Mouse (Mus musculus) lung, embryonic 15.5 days (tissue): ENCODE data around the gene Dgkg. TPM values are rescaled to one million over a fixed set of nuclear protein-coding genes. Genes with fewer than 3 reads are reported as not detected.

Source experiments
- ATAC-seq: fragments of 200-750 bp; cut with Nextera tagmentation; 2 replicates; pipeline ENCODE4 v1.8.0; 2017; ENCODE audit warnings: moderate number of reproducible peaks, borderline replicate concordance; ENCODE audit not compliant: low FRiP score, low TSS enrichment; ENCODE audit errors: extremely low read depth
- H3K27ac ChIP-seq: fragments of 300-500 bp; sonication (generic); 2 replicates; pipeline ENCODE4 v1.5.1; 2015; ENCODE audit warnings: moderate library complexity, mild to moderate bottlenecking, inconsistent platforms
- H3K27me3 ChIP-seq: fragments of 300-500 bp; sonication (generic); 2 replicates; pipeline ENCODE4 v1.6.1; 2015; ENCODE audit warnings: inconsistent platforms
- H3K36me3 ChIP-seq: fragments of 300-500 bp; sonication (generic); 2 replicates; pipeline ENCODE4 v1.6.1; 2015; ENCODE audit warnings: inconsistent platforms
- H3K4me1 ChIP-seq: fragments of 300-500 bp; sonication (generic); 2 replicates; pipeline ENCODE4 v1.6.1; 2015; ENCODE audit warnings: inconsistent platforms
- H3K4me2 ChIP-seq: fragments of 300-500 bp; sonication (generic); 2 replicates; pipeline ENCODE4 v1.6.1; 2015; ENCODE audit warnings: inconsistent platforms, mild to moderate bottlenecking, moderate library complexity
- H3K4me3 ChIP-seq: fragments of 300-500 bp; sonication (generic); 2 replicates; pipeline ENCODE4 v1.5.1; 2015; ENCODE audit warnings: mild to moderate bottlenecking, inconsistent platforms
- H3K9ac ChIP-seq: fragments of 300-500 bp; sonication (generic); 2 replicates; pipeline ENCODE4 v1.6.1; 2015; ENCODE audit warnings: inconsistent platforms
- H3K9me3 ChIP-seq: fragments of 300-500 bp; sonication (generic); 2 replicates; pipeline ENCODE4 v1.6.1; 2016; ENCODE audit warnings: inconsistent platforms
- WGBS: fragments of 180-500 bp; shearing (Covaris S2); methylation state at CpG from one replicate; pipeline ENCODE4 v1.1.7; 2015; 5-methylcytosine and 5-hydroxymethylcytosine counted together
- polyA plus RNA-seq: library from polyadenylated mRNA; unstranded; fragments of >200 nt; fragmentation: Nextera tagmentation; extraction: Ambion mirVana; gene quantifications from 2 replicates; pipeline ENCODE4 v1.2.1, GENCODE M21; 2015

Dgkg gene
- polyA plus RNA-seq, 1 experiment from 2014 or later: 0.79 TPM

- H3K27me3 ChIP-seq: no peaks in the 10 kb centered on the region
- no peak overlapping the region for H3K9ac ChIP-seq
- H3K4me3 ChIP-seq: no peak overlapping the region
- 50% methylated on average over 5 of the region's 5 CpGs for WGBS
- peak overlapping the region; percentile 68; the same call in 1 of the 2 replicates for H3K27ac ChIP-seq
- H3K4me1 ChIP-seq: peaks cover 34% of the 10 kb centered on the region
- H3K4me2 ChIP-seq: no peak overlapping the region
- ATAC-seq: no peak
- no peaks in the 10 kb centered on the region for H3K9me3 ChIP-seq
- no peaks in the 10 kb centered on the region for H3K36me3 ChIP-seq
Measured at GRCm38 (mm10) chr16:22504049-22504448, 153.0 kb downstream of the Dgkg start.

GRCm38 (mm10) chr16:22503467-22503866 lies 153.6 kb downstream of the Dgkg start:
- H3K27me3 ChIP-seq: no peaks in the 10 kb centered on the region
- H3K27ac ChIP-seq: 0 out of 2 replicates have a peak overlapping the region, but pooled peaks have one; percentile 4
- 36% methylated on average over 4 of the region's 4 CpGs for WGBS
- H3K9me3 ChIP-seq: no peaks in the 10 kb centered on the region
- no peak overlapping the region for H3K9ac ChIP-seq
- no peak overlapping the region for H3K4me2 ChIP-seq
- H3K4me1 ChIP-seq: peaks cover 30% of the 10 kb centered on the region
- no peak for ATAC-seq
- no peaks in the 10 kb centered on the region for H3K36me3 ChIP-seq
- H3K4me3 ChIP-seq: no peak overlapping the region

- H3K9me3 ChIP-seq: no peaks in the 10 kb centered on the region
- WGBS: 80% methylated on average over 6 of the region's 6 CpGs
- H3K4me3 ChIP-seq: no peak overlapping the region
- H3K4me2 ChIP-seq: no peak overlapping the region
- ATAC-seq: no peak
- no peaks in the 10 kb centered on the region for H3K27me3 ChIP-seq
- peaks cover 36% of the 10 kb centered on the region for H3K4me1 ChIP-seq
- H3K27ac ChIP-seq: no peak overlapping the region
- no peaks in the 10 kb centered on the region for H3K36me3 ChIP-seq
- H3K9ac ChIP-seq: no peak overlapping the region
Measured at GRCm38 (mm10) chr16:22501855-22502254, 155.2 kb downstream of the Dgkg start.

GRCm38 (mm10) chr16:22500561-22500960 lies 156.5 kb downstream of the Dgkg start:
- no peaks in the 10 kb centered on the region for H3K36me3 ChIP-seq
- WGBS: 68% methylated on average over 5 of the region's 5 CpGs
- no peak overlapping the region for H3K4me3 ChIP-seq
- no peaks in the 10 kb centered on the region for H3K27me3 ChIP-seq
- no peak overlapping the region for H3K9ac ChIP-seq
- H3K4me1 ChIP-seq: peaks cover 32% of the 10 kb centered on the region
- H3K9me3 ChIP-seq: no peaks in the 10 kb centered on the region
- no peak for ATAC-seq
- no peak overlapping the region for H3K4me2 ChIP-seq
- no peak overlapping the region for H3K27ac ChIP-seq

- no peak overlapping the region for H3K9ac ChIP-seq
- H3K36me3 ChIP-seq: no peaks in the 10 kb centered on the region
- no peak for ATAC-seq
- no peaks in the 10 kb centered on the region for H3K27me3 ChIP-seq
- no peak overlapping the region for H3K27ac ChIP-seq
- H3K4me2 ChIP-seq: no peak overlapping the region
- no peak overlapping the region for H3K4me3 ChIP-seq
- WGBS: 93% methylated on average over 5 of the region's 5 CpGs
- peaks cover 31% of the 10 kb centered on the region for H3K4me1 ChIP-seq
- H3K9me3 ChIP-seq: no peaks in the 10 kb centered on the region
Measured at GRCm38 (mm10) chr16:22499951-22500350, 157.1 kb downstream of the Dgkg start.

- Histone ChIP-seq H3K4me2 (no peak overlapping the region), H3K27me3 (no peaks in the 10 kb centered on the region), H3K9ac (no peak overlapping the region), H3K9me3 (no peaks in the 10 kb centered on the region), H3K36me3 (no peaks in the 10 kb centered on the region), H3K27ac (no peak overlapping the region), H3K4me3 (no peak overlapping the region), H3K4me1 (peaks cover 31% of the 10 kb centered on the region)
- 83% methylated on average over 3 of the region's 3 CpGs for WGBS
- no peak for ATAC-seq
Measured at GRCm38 (mm10) chr16:22499447-22499846, 157.6 kb downstream of the Dgkg start.

- Histone ChIP-seq H3K27me3 (no peaks in the 10 kb centered on the region), H3K9me3 (no peaks in the 10 kb centered on the region), H3K4me2 (no peak overlapping the region), H3K9ac (no peak overlapping the region), H3K4me3 (no peak overlapping the region), H3K36me3 (no peaks in the 10 kb centered on the region), H3K27ac (no peak overlapping the region), H3K4me1 (peaks cover 22% of the 10 kb centered on the region)
- no peak for ATAC-seq
- 33% methylated on average over 3 of the region's 3 CpGs for WGBS
Measured at GRCm38 (mm10) chr16:22497976-22498375, 159.0 kb downstream of the Dgkg start.

GRCm38 (mm10) chr16:22495259-22495658 lies 161.8 kb downstream of the Dgkg start:
- peaks cover 21% of the 10 kb centered on the region for H3K4me1 ChIP-seq
- 56% methylated on average over 5 of the region's 5 CpGs for WGBS
- no peaks in the 10 kb centered on the region for H3K9me3 ChIP-seq
- no peak overlapping the region for H3K4me3 ChIP-seq
- no peaks in the 10 kb centered on the region for H3K36me3 ChIP-seq
- no peaks in the 10 kb centered on the region for H3K27me3 ChIP-seq
- H3K27ac ChIP-seq: peak overlapping the region; percentile 8; the same call in 1 of the 2 replicates
- H3K9ac ChIP-seq: no peak overlapping the region
- ATAC-seq: no peak
- no peak overlapping the region for H3K4me2 ChIP-seq

- no peaks in the 10 kb centered on the region for H3K9me3 ChIP-seq
- no peaks in the 10 kb centered on the region for H3K27me3 ChIP-seq
- H3K4me1 ChIP-seq: peaks cover 21% of the 10 kb centered on the region
- no peak overlapping the region for H3K9ac ChIP-seq
- no peak overlapping the region for H3K4me3 ChIP-seq
- no peaks in the 10 kb centered on the region for H3K36me3 ChIP-seq
- 17% methylated on average over 5 of the region's 5 CpGs for WGBS
- H3K4me2 ChIP-seq: no peak overlapping the region
- ATAC-seq: peak; percentile 76; the same call in 1 of the 2 replicates
- H3K27ac ChIP-seq: peak overlapping the region; percentile 46; the same call in 1 of the 2 replicates
Measured at GRCm38 (mm10) chr16:22494815-22495214, 162.2 kb downstream of the Dgkg start.

- Histone ChIP-seq H3K9me3 (no peaks in the 10 kb centered on the region), H3K4me2 (no peak overlapping the region), H3K4me3 (no peak overlapping the region), H3K9ac (no peak overlapping the region), H3K36me3 (no peaks in the 10 kb centered on the region), H3K4me1 (peaks cover 20% of the 10 kb centered on the region), H3K27ac (no peak overlapping the region), H3K27me3 (no peaks in the 10 kb centered on the region)
- WGBS: 67% methylated on average over 4 of the region's 4 CpGs
- no peak for ATAC-seq
Measured at GRCm38 (mm10) chr16:22493396-22493795, 163.6 kb downstream of the Dgkg start.

GRCm38 (mm10) chr16:22491446-22492166 lies 165.4 kb downstream of the Dgkg start:
- peaks cover 15% of the 10 kb centered on the region for H3K4me1 ChIP-seq
- no peaks in the 10 kb centered on the region for H3K9me3 ChIP-seq
- ATAC-seq: no peak
- H3K4me2 ChIP-seq: no peak overlapping the region
- no peak overlapping the region for H3K9ac ChIP-seq
- H3K27ac ChIP-seq: no peak overlapping the region
- 77% methylated on average over 9 of the region's 9 CpGs for WGBS
- H3K27me3 ChIP-seq: no peaks in the 10 kb centered on the region
- no peaks in the 10 kb centered on the region for H3K36me3 ChIP-seq
- H3K4me3 ChIP-seq: no peak overlapping the region

- H3K9ac ChIP-seq: no peak overlapping the region
- H3K27ac ChIP-seq: no peak overlapping the region
- H3K4me1 ChIP-seq: no peaks in the 10 kb centered on the region
- no peak for ATAC-seq
- no peaks in the 10 kb centered on the region for H3K36me3 ChIP-seq
- no peaks in the 10 kb centered on the region for H3K9me3 ChIP-seq
- H3K27me3 ChIP-seq: no peaks in the 10 kb centered on the region
- no peak overlapping the region for H3K4me3 ChIP-seq
- 67% methylated on average over 1 of the region's 1 CpGs for WGBS
- H3K4me2 ChIP-seq: no peak overlapping the region
Measured at GRCm38 (mm10) chr16:22483900-22484299, 173.1 kb downstream of the Dgkg start.
